Mouse (Mus musculus) liver, embryonic 14.5 days (tissue): ENCODE data around the gene Cbx7.

Source experiments
- CTCF ChIP-seq: IDR thresholded peaks from 2 replicates; pipeline ENCODE4 v1.5.1; 2016; ENCODE audit warnings: antibody characterized with exemption, low read depth, control low read depth
- EP300 ChIP-seq: IDR thresholded peaks from 2 replicates; pipeline ENCODE4 v1.6.1; 2016; ENCODE audit warnings: antibody characterized with exemption, low read depth

DNA sequence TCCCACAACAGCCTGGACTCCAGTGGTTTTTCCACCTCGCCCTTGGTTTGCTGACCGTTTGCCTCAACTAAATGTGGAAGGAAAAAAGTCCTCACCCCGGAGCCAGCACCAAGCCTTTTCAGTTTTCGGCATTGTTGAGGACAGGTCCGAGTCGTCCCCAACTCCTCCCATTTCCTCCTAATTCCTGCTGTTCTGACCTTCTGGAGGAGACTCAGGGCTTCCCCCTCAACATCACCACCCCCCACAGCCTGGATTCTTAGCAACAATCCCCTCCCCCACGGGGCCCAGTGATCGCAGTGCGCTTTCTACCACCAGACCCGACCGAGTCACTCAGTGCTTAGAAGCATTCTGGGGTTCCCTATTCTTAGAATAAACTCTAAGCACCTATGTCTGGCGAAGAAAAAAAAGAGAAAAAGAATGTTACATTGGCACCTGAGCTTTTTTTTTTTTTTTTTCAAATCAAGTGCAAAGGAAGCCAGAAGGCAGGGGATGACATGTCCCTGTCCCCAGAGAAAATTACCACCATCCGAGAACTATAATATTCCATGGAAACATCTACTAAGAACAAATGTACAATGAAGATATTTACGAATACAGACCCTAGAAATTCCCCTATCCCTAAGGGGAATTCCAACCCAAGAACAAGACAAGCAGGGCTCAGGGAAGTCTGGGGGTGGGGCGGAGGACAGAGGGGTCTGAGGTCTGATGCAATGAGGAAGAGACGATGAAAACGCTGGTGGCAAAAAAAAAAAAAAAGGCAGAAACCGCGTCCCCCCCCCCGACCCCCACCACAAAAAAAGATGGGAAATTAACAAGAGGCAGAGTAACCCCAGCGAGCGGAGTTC is 37.0 kb downstream of the Cbx7 start:
- no peak for TF ChIP-seq CTCF
- no peak for TF ChIP-seq EP300
